Mouse (Mus musculus): ENCODE data around the gene Ccdc65.

Ccdc65 gene

GRCm38 (mm10) chr15:98722854-98723253 lies 14.8 kb downstream of the Ccdc65 start:
- Histone ChIP-seq H3K27me3 (ENCODE audit: control insufficient read depth, insufficient read depth, low read length, poor library complexity, severe bottlenecking) (no peaks in the 10 kb centered on the region; the same call in 1 of the 2 replicates), H3K36me3 (ENCODE audit: control insufficient read depth, insufficient read depth, low read length, poor library complexity, severe bottlenecking) (no peaks in the 10 kb centered on the region)
- DNase-seq (ENCODE audit: low read depth, low spot score), result no peak

- Histone ChIP-seq H3K36me3 (ENCODE audit: control insufficient read depth, insufficient read depth, low read length, poor library complexity, severe bottlenecking) (no peaks in the 10 kb centered on the region), H3K27me3 (ENCODE audit: control insufficient read depth, insufficient read depth, low read length, poor library complexity, severe bottlenecking) (no peaks in the 10 kb centered on the region; the same call in 1 of the 2 replicates)
- DNase-seq (ENCODE audit: low read depth, low spot score), result no peak
Observed at GRCm38 (mm10) chr15:98724441-98724840, 16.4 kb downstream of the Ccdc65 start.

- DNase-seq (ENCODE audit: low read depth, low spot score), result no peak
- Histone ChIP-seq H3K27me3 (ENCODE audit: control insufficient read depth, insufficient read depth, low read length, poor library complexity, severe bottlenecking) (no peaks in the 10 kb centered on the region; the same call in 1 of the 2 replicates), H3K36me3 (ENCODE audit: control insufficient read depth, insufficient read depth, low read length, poor library complexity, severe bottlenecking) (no peaks in the 10 kb centered on the region)
Observed at GRCm38 (mm10) chr15:98726079-98726478, 18.1 kb downstream of the Ccdc65 start.

GRCm38 (mm10) chr15:98726746-98727145 lies 18.7 kb downstream of the Ccdc65 start:
- Histone ChIP-seq H3K27me3 (ENCODE audit: control insufficient read depth, insufficient read depth, low read length, poor library complexity, severe bottlenecking) (no peaks in the 10 kb centered on the region; the same call in 1 of the 2 replicates), H3K36me3 (ENCODE audit: control insufficient read depth, insufficient read depth, low read length, poor library complexity, severe bottlenecking) (no peaks in the 10 kb centered on the region)
- no peak for DNase-seq (ENCODE audit: low read depth, low spot score)

GRCm38 (mm10) chr15:98727443-98728321 lies 19.7 kb downstream of the Ccdc65 start, which contains the start of gene Fkbp11:
Gene Fkbp11 (minus strand): TSS chr15:98728198.
- H3K27me3 ChIP-seq (ENCODE audit: control insufficient read depth, insufficient read depth, low read length, poor library complexity, severe bottlenecking), result no peaks in the 10 kb centered on the region; the same call in 1 of the 2 replicates
- no peaks in the 10 kb centered on the region for H3K36me3 ChIP-seq (ENCODE audit: control insufficient read depth, insufficient read depth, low read length, poor library complexity, severe bottlenecking)
- DNase-seq (ENCODE audit: low read depth, low spot score), result peak; percentile 38

GRCm38 (mm10) chr15:98728366-98728765 lies 20.4 kb downstream of the Ccdc65 start:
- H3K27me3 ChIP-seq (ENCODE audit: control insufficient read depth, insufficient read depth, low read length, poor library complexity, severe bottlenecking), result no peaks in the 10 kb centered on the region; the same call in 1 of the 2 replicates
- no peak for DNase-seq (ENCODE audit: low read depth, low spot score)
- no peaks in the 10 kb centered on the region for H3K36me3 ChIP-seq (ENCODE audit: control insufficient read depth, insufficient read depth, low read length, poor library complexity, severe bottlenecking)

GRCm38 (mm10) chr15:98729791-98730545 lies 22.0 kb downstream of the Ccdc65 start:
- DNase-seq (ENCODE audit: low read depth, low spot score), result no peak
- no peaks in the 10 kb centered on the region for H3K36me3 ChIP-seq (ENCODE audit: control insufficient read depth, insufficient read depth, low read length, poor library complexity, severe bottlenecking)
- no peaks in the 10 kb centered on the region for H3K27me3 ChIP-seq (ENCODE audit: control insufficient read depth, insufficient read depth, low read length, poor library complexity, severe bottlenecking)

- no peak for DNase-seq (ENCODE audit: low read depth, low spot score)
- Histone ChIP-seq H3K36me3 (ENCODE audit: control insufficient read depth, insufficient read depth, low read length, poor library complexity, severe bottlenecking) (no peaks in the 10 kb centered on the region), H3K27me3 (ENCODE audit: control insufficient read depth, insufficient read depth, low read length, poor library complexity, severe bottlenecking) (no peaks in the 10 kb centered on the region)
Observed at GRCm38 (mm10) chr15:98730790-98731189, 22.8 kb downstream of the Ccdc65 start.

GRCm38 (mm10) chr15:98732006-98732531 lies 24.1 kb downstream of the Ccdc65 start:
- Histone ChIP-seq H3K36me3 (ENCODE audit: control insufficient read depth, insufficient read depth, low read length, poor library complexity, severe bottlenecking) (no peaks in the 10 kb centered on the region), H3K27me3 (ENCODE audit: control insufficient read depth, insufficient read depth, low read length, poor library complexity, severe bottlenecking) (no peaks in the 10 kb centered on the region)
- DNase-seq (ENCODE audit: low read depth, low spot score), result no peak

- H3K27me3 ChIP-seq (ENCODE audit: control insufficient read depth, insufficient read depth, low read length, poor library complexity, severe bottlenecking), result no peaks in the 10 kb centered on the region
- H3K36me3 ChIP-seq (ENCODE audit: control insufficient read depth, insufficient read depth, low read length, poor library complexity, severe bottlenecking), result no peaks in the 10 kb centered on the region
- DNase-seq (ENCODE audit: low read depth, low spot score), result no peak
Observed at GRCm38 (mm10) chr15:98733370-98733769, 25.4 kb downstream of the Ccdc65 start.

- Histone ChIP-seq H3K27me3 (ENCODE audit: control insufficient read depth, insufficient read depth, low read length, poor library complexity, severe bottlenecking) (no peaks in the 10 kb centered on the region), H3K36me3 (ENCODE audit: control insufficient read depth, insufficient read depth, low read length, poor library complexity, severe bottlenecking) (no peaks in the 10 kb centered on the region)
- no peak for DNase-seq (ENCODE audit: low read depth, low spot score)
Observed at GRCm38 (mm10) chr15:98733976-98734566, 26.1 kb downstream of the Ccdc65 start.

- H3K27me3 ChIP-seq (ENCODE audit: control insufficient read depth, insufficient read depth, low read length, poor library complexity, severe bottlenecking), result no peaks in the 10 kb centered on the region
- no peak for DNase-seq (ENCODE audit: low read depth, low spot score)
- H3K36me3 ChIP-seq (ENCODE audit: control insufficient read depth, insufficient read depth, low read length, poor library complexity, severe bottlenecking), result 0 out of 2 replicates have a peak, but pooled peaks cover 2% of the 10 kb centered on the region
Observed at GRCm38 (mm10) chr15:98736521-98736920, 28.5 kb downstream of the Ccdc65 start.

- Histone ChIP-seq H3K27me3 (ENCODE audit: control insufficient read depth, insufficient read depth, low read length, poor library complexity, severe bottlenecking) (no peaks in the 10 kb centered on the region), H3K36me3 (ENCODE audit: control insufficient read depth, insufficient read depth, low read length, poor library complexity, severe bottlenecking) (0 out of 2 replicates have a peak, but pooled peaks cover 2% of the 10 kb centered on the region)
- peak; percentile 31 for DNase-seq (ENCODE audit: low read depth, low spot score)
Observed at GRCm38 (mm10) chr15:98737881-98738280, 29.9 kb downstream of the Ccdc65 start.

- no peak for DNase-seq (ENCODE audit: low read depth, low spot score)
- Histone ChIP-seq H3K36me3 (ENCODE audit: control insufficient read depth, insufficient read depth, low read length, poor library complexity, severe bottlenecking) (0 out of 2 replicates have a peak, but pooled peaks cover 2% of the 10 kb centered on the region), H3K27me3 (ENCODE audit: control insufficient read depth, insufficient read depth, low read length, poor library complexity, severe bottlenecking) (no peaks in the 10 kb centered on the region)
Observed at GRCm38 (mm10) chr15:98738796-98739195, 30.8 kb downstream of the Ccdc65 start.

All from splenic B cell, adult 2 months (primary cell).